Mouse (Mus musculus) retina, postnatal 7 days (tissue): ENCODE results near the gene Tbl3.
"Not testable (repeated sequence)": the region's sequence is repeated elsewhere in the genome, so short reads cannot be mapped to it uniquely, and the experiment has no call there.

Experiments
- DNase-seq: peaks from one replicate; pipeline ENCODE4 v3.0.0-alpha.2; 2012; ENCODE audit warnings: low read depth, low spot score

The Tbl3 gene

DNA sequence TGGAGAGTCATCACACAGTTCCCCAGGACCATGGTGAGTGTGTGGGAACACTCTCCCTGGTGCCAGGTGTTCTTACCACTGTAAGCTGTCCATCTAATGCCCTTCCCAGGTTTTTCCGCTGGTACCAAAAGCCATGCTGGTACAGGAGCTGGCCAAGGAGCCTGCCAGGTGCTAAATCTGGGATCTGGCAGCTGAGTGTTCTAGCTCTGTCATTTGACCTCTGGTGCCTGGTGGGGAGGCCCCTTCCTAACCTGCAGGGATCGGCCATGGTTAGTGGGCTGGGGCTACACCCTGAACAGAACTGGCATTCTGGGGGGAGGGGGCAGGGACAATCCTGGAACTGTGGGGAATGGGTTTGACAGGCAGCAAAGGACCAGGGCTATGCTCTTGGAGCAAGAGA lies 20.2 kb upstream of the Tbl3 start, which contains the start of gene Rpl3l:
Rpl3l (plus strand) TSS at position 203 of the 400 bp plus-strand sequence.
- no peak for DNase-seq

DNA sequence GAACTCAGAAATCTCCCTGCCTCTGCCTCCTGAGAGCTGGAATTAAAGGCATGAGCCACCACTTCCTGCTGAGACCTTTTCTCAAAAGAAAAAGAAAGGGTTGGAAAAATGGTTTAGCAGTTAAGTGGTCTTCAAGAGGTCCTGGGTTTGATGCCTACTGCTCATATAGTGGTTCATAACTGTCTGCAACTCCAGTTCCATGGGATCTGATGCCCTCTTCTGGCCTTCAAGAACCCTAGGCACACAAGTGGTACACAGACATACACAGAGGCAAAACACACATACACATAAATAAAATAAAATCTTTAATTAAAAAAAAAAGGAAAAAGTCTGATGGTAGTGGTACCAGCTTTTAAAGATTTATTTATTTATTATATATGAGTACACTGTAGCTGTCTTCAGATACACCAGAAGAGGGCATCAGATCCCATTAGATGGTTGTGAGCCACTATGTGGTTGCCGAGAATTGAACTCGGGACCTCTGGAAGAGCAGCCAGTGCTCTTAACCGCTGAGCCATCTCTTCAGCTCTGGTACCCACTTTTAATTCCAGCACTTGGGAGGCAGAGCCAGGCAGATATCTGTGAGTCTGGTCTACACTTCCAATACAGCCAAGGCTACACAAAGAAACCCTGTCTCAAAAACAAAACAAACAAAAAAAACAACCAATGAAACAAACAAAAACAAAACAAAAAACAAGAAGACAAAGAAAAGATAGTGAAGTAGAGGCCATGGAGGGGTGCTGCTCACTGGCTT lies 18.4 kb upstream of the Tbl3 start:
- DNase-seq, result no peak

DNA sequence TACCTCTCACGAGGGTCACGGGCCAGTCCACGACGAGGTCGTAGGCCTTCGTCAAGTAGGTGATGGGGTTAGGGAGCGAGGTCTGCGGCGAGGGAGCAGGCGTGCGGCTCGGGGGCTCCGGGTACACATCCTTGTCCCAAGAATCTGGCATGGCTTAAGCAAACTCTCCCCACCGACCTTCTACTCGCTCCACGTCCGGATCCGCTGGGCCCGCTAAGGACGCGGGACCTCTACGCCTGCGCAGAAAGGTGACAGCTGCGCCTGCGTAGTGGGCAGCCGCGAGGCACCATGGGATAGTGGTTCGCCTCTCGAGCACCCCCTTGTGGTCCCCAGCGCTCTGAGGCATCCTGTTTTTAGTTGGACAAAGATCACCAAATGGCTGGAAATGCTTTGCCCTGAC lies 16.7 kb upstream of the Tbl3 start, which contains the start of gene Ndufb10:
Ndufb10 (minus strand) TSS at position 295 of the 400 bp plus-strand sequence.
- DNase-seq, result peak; percentile 93

DNA sequence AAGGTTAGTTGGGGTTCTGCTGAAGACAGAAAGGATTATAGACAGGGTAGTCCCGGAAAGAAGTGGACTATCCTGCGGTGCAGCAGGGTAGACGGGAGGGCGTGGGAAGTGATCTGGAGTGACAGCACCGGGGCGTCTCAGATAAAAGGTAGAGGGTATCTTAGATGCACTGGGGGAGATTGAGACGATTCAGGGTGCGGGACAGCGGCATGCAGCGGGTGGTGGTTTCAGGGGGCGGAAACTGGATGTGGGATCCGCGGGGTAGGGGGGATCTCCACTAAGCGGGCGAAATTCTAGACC lies 16.4 kb upstream of the Tbl3 start:
- DNase-seq, result no peak

DNA sequence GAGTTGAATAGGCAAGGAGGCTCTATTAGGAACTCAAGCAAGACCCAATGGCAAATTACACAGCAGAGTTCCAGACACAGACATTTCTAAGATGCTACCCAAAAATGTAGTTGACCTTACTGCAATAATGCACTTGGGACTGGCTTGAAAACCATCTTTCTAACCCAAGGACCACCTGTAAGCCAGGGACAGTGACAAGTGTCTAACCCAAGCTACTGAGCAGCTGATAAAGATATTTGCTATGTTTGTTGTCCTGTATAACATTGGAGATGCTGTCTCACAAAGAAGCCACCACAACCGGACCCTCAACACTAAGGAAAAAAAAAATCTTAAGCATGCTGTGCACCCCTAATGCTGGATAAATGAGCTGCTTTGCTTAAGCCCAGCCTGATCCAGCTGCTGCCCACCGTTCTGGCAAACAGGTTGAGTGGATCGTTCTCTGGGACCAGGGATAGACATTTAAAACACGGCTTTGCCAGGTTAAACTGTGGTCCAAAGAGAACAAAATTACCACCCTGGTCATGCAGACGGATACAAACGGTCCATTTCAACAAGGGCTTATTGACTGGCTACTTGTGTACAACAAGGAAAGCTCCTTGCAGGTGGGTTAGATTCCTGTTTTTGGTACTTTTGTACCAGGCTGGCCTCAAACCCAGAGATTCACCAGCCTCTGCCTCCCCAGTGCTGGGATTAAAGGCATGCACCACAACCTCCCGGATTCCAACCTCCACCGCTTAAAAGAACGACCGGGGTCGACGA lies 15.8 kb upstream of the Tbl3 start:
- DNase-seq, result no peak

DNA sequence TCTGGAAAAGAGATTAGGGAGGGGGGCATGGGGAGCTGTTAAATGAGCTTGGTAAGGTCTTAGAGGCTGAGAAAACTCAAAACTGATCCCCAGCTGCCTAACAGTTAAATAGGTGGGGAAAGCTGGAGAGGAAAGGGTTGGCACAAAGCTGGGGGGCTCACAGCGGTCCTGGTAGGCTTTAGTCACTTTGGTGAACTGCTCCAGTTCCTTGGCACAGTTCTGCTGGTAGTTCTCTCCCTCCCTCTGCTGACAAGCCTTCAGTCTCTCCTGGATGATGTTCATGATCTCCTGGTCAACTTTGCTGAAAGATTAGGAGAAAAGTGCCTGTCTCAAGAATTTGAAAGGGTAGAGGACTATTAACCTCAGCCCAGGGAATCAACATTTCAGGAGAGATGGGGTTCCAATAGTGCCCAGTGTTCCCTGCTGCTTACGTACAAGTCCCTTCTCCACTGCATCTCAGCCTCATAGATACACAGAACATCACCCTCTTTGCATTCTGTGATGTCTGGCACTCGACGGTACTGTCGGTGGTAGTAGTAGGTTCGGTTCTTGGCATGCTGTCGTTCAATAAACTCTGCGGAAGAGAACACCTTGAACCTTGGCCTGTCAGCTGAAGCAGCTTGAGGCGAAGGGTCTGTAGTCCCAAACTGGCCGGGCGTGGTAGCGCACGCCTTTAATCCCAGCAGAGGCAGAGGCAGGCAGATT lies 14.9 kb upstream of the Tbl3 start:
- no peak for DNase-seq

DNA sequence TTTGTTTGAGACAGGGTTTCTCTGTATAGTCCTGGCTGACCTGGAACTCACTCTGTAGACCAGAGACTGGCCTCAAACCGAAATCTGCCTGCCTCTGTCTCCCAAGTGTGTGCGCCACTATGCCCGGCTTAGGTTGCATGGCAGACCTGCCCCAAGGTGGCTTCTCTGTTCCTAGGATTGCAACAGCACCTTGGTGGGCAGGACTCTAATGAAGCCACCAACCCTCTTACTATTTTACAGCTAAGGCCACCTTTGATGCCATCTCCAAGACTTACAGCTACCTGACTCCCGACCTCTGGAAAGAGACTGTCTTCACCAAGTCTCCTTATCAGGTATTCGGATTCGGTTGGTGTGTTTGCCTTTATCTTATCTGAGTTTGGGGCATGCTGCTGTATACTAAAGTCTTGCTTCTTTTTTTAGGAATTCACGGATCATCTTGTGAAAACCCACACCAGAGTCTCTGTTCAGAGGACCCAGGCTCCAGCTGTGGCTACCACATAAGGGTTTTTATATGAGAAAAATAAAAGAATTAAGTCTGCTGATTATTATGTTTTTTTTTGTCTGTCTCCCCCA lies 14.0 kb upstream of the Tbl3 start:
- DNase-seq, result not testable (repeated sequence)

DNA sequence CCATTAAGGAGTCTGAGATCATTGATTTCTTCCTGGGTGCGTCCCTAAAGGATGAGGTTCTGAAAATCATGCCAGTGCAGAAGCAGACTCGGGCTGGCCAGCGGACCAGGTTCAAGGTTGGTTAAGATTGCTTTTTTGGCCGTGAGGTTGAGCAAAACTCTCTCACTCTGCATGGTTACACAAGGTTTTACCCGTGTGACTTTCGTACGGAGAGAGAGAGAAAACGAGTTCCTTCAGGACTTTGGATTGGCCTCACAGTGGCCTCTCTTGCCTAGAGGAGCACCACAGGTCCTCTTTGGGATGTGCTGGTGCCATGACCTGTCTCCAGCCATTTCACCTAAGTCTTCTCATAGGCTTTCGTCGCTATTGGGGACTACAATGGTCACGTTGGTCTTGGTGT lies 13.2 kb upstream of the Tbl3 start:
- DNase-seq, result not testable (repeated sequence)

DNA sequence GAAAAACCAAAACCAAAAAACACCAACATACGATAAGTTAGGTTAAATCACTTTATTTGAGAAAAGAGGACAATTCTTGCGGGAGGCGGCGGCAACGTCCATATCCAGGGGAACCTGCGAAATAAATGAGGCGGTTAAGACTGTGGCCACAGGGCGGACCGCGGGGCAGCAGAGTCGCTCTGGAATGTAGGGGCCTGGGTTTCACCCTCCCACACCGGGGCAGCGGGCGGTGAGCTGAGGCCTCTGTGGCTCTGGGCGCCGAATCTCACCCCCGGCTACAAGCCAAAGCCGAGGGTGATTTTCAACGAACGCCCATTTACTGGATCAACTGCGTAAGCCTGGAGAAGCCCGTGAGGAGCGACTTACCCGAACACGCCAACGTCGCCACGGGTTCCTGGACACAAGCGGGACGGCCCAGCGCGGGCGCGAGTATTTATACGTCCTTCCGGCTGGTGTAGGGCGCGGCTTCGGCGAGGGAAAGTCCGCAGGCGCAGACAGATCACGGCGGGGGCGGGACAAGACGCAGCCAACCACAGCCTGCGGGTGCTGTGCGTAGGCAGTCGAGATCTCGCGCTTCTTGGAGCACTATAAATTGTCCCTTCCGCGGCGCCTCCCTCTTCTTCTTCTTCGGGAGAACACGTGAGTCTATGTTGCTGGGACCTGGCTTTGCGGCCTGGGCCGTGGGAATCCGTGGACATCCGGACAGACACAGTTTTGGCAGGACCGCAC lies 12.2 kb upstream of the Tbl3 start:
- peak; percentile 95 for DNase-seq

DNA sequence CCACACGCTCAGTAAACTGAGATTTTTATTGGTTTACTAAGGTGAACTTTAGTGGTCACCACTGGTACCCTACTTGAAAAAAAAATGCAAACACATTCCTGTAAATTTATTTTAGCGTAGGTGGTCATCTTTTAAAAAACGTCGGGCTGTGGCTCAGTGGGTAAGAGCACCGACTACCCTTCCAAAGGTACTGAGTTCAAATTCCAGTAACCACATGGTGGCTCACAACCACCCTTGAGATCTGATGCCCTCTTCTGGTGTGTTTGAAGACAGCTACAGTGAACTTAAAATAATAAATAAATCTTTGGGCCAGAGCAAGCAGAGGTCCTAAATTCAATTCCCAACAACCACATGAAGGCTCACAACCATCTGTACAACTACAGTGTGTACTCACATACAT lies 11.5 kb upstream of the Tbl3 start:
- not testable (repeated sequence) for DNase-seq

DNA sequence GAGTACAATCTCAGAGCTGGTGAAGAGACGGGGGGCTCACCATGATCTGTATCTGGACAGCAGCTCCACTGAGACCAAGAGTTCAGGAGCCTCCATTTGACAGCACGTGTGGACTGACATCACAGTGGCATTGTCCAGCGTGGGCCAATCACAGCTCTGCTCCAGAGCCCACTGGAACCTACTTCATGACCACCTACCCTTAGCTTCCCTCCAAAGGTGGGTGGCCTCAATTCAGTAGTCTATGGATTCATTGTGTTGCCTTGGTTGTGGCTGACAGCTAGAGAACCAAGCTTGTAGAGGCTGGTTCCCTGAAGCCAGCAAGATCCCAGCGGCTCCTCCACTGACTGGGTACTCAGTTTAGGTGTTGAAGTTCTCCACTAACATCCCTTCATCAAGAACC lies 10.5 kb upstream of the Tbl3 start, which contains the start of the genes Rnf151 and Rps2:
Rnf151 (minus strand) TSS at position 121 of the 400 bp plus-strand sequence.
Rps2 (plus strand) TSS at position 174 of the 400 bp plus-strand sequence.
- no peak for DNase-seq

DNA sequence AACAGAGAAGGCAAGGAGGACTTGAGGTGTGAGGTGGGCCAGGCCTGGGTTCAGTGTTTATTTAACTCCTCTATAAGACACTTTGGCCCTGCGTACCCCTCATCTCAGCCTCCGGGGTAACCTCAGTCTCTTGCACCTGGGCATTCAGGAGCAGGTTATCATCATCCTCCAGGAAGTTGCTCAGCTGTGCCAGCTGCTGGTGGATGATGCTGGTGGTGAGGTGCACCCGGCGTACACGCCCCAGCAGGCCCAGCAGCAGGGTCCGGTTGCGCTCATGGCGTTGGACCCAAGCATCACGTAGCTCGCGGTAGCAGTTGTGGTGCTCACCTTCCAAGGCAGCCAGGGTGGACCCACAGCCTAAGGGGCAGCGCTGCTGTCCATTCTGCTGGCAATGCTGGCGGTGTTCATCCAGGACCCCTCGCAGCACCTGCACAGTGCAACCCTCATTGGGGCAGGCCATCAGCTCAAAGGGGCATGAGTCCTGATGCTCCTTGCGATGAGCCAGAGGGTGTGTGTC lies 8.8 kb upstream of the Tbl3 start:
- DNase-seq, result no peak

DNA sequence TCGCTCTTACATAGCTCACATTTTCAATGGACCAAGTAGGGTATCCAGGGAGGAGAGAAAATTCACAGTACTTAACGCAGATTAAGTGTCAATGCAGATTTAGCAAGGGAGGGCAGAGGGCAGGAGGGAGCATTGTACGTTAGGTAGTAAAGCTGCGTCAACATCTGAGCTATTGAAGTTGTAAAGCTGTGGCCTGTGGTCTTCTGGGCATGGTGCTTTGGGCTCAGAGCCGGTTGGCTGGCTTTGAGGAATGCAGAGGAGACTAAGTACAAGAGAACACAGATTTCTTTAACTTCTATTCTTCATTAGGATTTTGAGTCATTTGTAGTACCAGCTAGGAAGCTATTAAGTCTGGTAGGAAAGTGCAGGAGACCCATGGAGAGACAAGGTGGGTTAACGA lies 8.1 kb upstream of the Tbl3 start:
- DNase-seq, result no peak

DNA sequence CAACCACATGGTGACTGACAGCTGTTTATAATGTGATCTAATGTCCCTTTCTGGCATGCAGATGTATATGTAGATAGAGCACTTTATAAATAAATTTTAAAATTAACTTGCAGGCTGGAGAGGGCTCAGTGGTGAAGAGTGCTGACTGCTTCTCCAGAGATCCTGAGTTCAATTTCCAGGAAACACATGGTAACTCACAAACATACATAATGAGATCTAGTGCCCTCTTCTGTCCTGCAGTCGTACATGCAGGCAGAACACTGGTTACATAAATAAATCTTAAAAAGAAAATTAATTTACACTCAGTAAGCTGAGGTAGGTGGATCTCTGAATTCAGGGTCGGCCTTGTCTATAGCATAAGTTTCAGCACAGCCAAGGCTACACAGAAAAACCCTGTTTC lies 1.2 kb upstream of the Tbl3 start:
- no peak for DNase-seq

DNA sequence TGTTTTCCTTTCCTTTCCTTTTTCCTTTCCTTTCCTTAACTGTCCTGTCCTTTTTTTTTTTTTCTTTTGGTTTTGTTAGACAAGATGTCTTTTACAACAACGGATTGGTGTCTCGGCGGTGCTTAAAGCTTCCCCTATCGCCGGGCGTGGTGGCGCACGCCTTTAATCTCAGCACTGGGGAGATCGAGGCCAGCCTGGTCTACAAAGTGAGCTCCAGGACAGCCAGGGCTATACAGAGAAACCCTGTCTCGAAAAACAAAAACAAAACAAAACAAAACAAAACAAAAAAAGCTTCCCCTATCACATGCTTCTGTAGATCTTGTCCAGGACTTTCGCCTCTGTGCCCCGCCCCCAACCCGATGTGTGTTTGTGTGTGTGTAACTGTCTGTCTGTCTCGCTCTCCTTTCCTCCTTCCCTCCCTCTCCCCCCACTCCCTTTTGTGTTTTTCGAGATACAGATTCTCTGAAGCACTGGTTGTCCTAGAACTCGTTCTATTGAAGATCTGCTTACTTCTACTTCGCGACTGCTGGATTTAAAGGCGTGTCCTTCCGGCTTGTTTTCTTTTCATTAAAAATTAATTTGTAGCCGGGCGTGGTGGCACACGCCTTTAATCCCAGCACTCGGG lies 453 bp upstream of the Tbl3 start:
- DNase-seq, result no peak

DNA sequence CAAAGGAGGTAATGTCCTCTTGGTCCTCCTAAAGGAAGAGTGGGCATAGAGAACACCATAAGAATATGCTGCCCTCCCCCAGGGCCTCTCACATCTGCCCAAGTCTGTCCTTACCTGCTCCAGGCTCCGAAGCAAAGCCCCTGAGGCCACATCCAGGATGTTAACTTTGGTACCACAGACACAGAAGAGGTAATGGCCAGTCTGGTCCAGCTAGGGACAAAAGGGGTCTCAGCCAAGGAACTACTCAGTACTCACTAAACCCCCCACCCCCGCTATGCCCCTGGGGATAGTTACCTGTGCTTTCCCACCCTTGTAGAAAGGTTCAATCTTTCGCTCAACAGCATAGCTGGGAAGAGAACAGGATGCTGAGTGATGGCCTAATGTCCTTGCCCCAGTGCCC lies 1.6 kb downstream of the Tbl3 start:
- DNase-seq, result no peak

DNA sequence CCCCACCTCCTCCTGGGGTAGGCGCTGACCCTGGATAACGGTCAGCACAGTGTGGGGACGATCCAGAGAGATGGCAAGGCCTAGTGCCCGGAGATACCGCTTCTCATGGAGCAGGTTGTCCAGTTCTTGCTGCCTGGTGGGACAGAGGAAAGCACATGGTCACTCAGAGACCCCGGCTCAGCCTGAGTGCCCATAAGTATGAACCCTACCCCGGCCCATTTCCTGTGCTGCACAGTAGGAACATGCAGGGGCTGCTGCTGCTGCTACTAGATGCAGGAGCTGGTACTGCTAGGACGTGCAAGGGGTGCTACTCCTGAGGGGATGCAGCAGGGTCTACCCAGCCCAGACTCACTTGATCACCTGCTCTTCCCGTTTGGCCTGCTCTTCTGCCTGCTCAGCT lies 6.2 kb downstream of the Tbl3 start:
- no peak for DNase-seq

DNA sequence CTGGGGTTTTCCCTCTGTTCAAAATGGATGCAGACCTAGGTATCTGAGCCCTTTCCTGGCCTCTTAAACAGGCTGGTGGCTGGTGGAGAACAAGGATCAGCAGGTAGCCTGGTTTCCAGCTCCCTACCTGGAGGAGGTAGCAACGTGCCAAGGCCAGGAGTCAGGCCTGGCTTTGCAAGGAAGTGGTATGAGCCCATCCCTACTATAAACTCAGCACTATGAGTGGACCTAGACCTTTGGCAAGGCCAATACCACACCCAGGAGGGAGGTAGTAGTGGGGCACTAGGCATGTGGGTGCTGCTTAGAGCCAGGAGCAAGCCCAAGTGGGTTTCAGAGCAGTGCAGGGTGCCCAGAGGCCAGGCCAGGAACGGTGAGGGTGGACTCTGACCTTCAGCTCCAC lies 8.0 kb downstream of the Tbl3 start:
- no peak for DNase-seq

DNA sequence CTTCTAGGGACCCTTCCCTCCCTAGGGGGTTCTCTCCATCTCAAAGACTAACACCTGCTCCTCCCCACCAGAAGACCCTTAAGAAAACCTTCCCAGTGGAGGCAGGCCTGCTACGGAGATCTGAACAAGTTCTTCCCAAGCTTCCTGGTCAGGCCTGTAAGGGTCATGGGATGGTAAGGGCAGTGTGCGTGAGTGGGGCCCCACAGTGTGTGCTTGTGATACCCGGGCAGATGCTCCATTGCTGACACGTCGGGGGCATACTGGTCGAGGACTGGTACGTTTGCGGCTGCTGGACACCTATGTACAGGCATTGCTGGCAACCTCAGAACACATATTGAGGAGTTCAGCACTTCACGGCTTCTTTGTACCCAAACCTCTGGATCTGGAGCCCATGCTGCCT lies 8.7 kb downstream of the Tbl3 start:
- DNase-seq, result no peak

DNA sequence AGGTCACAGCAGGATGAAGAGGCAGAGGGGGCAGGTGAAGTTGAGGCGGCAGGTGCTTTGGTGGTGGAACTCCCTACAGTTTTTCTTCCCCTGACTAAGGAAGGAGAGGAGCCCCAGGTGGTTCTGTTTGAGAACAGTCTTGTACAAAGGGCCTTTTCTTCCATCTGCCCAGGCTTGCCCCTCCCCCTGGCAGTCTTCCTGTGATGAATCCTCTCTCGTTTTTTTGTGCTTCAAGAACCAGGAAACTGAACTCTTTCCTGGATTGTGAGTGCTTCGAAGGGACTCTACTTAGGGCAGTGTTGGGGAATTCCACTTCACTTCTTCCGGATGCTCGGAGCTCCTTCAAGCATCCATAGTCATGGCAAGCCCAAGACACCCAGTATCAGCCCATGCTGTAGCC lies 9.5 kb downstream of the Tbl3 start:
- DNase-seq, result no peak
